Mouse (Mus musculus): Measurements from ENCODE around the gene Prkag1. TPM values are rescaled to one million over a fixed set of nuclear protein-coding genes. Genes with fewer than 3 reads are reported as not detected.

The Prkag1 gene
- total RNA-seq, 2 experiments from 2014 or later: 61.2 to 87.4 TPM

GRCm38 (mm10) chr15:98799396-98799795 is 31.9 kb downstream of the Prkag1 start:
- ATAC-seq (replicated peaks; ENCODE audit: low FRiP score, poor library complexity, severe bottlenecking): 0 out of 2 replicates have a peak, but pooled peaks have one; percentile 50

DNA sequence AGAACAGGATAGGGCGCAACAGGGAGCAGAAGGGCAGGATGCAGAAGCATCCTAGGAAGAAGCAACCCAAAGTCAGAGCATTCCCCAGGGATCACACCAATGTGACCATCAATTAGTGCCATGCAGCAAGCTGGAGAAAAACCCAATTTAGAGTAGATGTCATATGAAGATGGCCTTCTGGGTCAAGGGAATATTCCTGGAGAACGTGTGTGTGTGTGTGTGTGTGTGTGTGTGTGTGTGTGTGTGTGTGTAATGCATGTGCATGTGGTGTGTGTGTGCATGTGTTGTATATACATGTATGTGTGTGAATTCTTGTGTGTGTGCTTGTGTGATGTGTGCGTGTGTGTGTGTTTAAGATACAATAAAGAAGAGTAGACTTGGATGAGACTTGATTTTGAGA is 32.4 kb downstream of the Prkag1 start:
- ATAC-seq (replicated peaks; ENCODE audit: low FRiP score, poor library complexity, severe bottlenecking): no peak

- ATAC-seq (replicated peaks; ENCODE audit: low FRiP score, poor library complexity, severe bottlenecking): no peak
Observed at GRCm38 (mm10) chr15:98797835-98798492, 33.4 kb downstream of the Prkag1 start.

DNA sequence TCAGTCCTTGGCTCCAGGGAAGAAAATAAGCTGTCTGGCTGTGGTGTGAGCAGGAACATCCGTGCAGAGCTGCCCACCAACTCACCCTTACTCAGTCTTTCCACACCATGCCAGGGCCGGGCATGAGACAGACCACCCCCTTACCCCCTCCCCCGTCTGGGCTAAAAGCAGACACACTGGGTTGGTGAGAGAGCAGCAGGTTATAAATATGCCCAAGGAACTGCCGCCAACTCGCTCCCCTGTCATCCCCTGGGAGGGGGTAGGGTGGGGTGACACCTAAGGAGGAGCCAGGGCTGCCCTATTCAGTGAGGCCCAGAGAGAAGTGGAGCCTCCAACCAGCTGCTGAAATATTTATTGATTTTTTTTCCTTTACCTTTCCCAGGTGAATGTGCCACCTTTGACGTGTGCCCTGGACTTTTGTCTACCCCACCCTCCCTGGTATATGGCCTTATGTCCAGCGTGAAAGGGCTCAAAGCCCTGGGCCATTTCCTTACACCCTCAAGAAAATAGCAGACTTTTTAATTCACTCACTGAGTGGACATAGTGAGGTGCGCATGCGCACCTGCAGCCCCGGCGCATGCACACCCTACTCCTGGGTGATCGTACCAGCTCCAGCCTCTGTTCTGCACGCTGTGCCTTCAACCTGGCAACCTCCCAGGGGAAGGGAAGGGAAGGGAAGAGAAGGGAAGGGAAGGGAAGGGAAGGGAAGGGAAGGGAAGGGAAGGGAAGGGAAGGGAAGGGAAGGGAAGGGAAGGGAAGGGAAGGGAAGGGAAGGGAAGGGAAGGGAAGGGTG is 34.3 kb downstream of the Prkag1 start:
- no peak for ATAC-seq (replicated peaks; ENCODE audit: low FRiP score, poor library complexity, severe bottlenecking)

DNA sequence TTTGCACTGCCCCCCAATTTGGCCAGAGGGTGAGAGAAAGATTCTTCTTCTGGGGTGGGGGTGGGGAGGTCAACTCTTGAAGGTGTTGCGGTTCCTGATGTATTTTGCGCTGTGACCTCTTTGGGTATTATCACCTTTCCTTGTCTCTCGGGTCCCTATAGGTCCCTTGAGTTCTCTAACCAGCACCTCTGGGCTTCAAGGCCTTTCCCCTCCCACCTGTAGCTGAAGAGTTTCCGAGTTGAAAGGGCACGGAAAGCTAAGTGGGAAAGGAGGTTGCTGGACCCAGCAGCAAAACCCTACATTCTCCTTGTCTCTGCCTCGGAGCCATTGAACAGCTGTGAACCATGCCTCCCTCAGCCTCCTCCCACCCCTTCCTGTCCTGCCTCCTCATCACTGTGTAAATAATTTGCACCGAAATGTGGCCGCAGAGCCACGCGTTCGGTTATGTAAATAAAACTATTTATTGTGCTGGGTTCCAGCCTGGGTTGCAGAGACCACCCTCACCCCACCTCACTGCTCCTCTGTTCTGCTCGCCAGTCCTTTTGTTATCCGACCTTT is 38.1 kb downstream of the Prkag1 start:
- ATAC-seq (replicated peaks; ENCODE audit: low FRiP score, poor library complexity, severe bottlenecking): no peak

GRCm38 (mm10) chr15:98792233-98793020 is 38.9 kb downstream of the Prkag1 start:
- ATAC-seq (replicated peaks; ENCODE audit: low FRiP score, poor library complexity, severe bottlenecking): no peak

- ATAC-seq (replicated peaks; ENCODE audit: low FRiP score, poor library complexity, severe bottlenecking): no peak
Observed at GRCm38 (mm10) chr15:98791771-98792170, 39.5 kb downstream of the Prkag1 start.

DNA sequence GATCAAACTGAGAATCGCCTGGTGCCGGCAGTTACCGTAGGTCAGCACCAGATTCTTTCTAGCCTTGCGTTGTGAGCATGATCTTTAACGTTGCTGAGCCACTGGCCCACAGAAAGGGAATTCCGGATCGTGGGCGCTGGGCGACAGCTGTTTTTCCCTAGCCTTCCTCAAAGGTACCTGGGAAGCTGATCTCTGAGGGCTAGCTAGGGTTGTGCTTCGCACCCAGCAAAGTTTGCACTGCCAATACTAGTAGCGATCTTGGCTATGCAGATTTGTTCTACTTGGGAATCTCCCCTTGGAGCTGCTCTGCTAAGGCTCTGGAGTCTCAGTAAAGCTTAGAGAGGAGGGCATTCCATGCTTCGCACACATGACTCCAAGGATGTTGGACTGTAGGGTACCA is 40.1 kb downstream of the Prkag1 start:
- no peak for ATAC-seq (replicated peaks; ENCODE audit: low FRiP score, poor library complexity, severe bottlenecking)

GRCm38 (mm10) chr15:98790761-98791160 is 40.6 kb downstream of the Prkag1 start:
- ATAC-seq (replicated peaks; ENCODE audit: low FRiP score, poor library complexity, severe bottlenecking): no peak

DNA sequence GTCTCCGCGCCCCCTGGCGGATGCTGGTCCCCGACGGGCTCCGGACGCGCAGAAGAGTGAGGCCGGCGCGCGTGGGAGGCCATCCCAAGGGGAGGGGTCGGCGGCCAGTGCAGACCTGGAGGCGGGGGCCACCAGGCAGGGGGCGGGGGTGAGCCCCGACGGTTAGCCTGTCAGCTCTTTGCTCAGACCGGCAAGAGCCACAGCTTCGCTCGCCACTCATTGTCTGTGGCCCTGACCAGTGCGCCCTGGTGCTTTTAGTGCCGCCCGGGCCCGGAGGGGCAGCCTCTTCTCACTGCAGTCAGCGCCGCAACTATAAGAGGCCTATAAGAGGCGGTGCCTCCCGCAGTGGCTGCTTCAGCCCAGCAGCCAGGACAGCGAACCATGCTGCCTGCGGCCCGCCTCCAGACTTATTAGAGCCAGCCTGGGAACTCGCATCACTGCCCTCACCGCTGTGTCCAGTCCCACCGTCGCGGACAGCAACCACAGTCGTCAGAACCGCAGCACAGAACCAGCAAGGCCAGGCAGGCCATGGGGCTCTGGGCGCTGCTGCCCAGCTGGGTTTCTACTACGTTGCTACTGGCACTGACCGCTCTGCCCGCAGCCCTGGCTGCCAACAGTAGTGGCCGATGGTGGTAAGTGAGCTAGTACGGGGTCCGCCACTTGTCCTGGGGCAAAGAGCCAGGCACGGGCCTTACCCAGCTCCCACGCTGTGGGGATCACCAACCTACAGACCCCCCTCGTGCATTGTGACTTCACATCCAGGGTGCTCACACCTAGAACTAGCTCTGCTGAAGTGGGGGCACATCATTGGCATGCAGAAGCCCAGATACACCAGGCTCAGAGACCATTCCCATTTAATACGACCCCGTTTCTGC is 41.4 kb downstream of the Prkag1 start, which contains the start of gene Wnt1:
Gene Wnt1, plus strand, starts transcription at position 197 of the 875 bp plus-strand sequence.
- no peak for ATAC-seq (replicated peaks; ENCODE audit: low FRiP score, poor library complexity, severe bottlenecking)

DNA sequence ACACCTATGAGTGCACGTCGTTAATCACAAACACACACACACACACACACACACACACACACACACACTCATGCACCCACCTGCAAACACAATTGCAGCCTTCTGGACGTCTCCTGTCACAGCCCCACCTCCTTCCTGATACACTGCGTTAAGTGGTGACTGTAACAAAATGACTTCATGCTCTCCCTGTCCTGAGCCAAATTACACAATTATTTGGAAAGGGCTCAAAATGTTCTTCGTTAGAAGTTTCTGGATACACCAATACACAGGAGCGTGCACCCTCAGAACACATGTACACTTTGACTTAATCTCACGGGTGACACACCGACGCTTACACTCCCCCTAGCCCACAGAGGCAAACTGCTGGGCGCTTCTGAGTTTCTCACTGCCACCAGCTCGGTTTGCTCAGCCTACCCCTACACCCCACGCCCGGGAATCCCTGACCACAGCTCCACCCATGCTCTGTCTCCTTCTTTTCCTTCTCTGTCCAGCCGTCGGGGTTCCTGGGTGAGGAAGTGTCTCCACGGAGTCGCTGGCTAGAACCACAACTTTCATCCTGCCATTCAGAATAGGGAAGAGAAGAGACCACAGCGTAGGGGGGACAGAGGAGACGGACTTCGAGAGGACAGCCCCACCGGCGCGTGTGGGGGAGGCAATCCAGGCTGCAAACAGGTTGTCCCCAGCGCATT is 42.2 kb downstream of the Prkag1 start:
- ATAC-seq (replicated peaks; ENCODE audit: low FRiP score, poor library complexity, severe bottlenecking): 0 out of 2 replicates have a peak, but pooled peaks have one; percentile 43

DNA sequence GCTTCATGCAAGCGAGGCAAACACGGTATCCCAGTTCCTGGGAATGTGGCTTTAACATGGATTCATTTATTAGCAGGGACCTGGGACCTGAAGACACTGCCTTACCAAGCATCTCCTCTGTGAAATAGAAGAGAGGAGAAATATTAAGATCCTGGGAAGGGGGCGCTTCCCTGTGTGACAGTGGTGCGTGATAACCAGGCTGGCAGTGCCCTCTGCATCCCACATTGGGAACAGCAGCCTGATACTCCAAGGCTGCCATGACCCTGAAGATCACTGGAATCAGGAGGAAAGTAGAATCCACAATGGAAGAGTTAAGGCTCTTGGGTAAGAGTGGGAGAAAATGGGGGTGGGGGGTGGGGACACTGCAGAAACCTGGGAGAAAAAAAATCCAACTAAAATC is 43.4 kb downstream of the Prkag1 start:
- ATAC-seq (replicated peaks; ENCODE audit: low FRiP score, poor library complexity, severe bottlenecking): no peak

- no peak for ATAC-seq (replicated peaks; ENCODE audit: low FRiP score, poor library complexity, severe bottlenecking)
Observed at GRCm38 (mm10) chr15:98785744-98786143, 45.6 kb downstream of the Prkag1 start.

- no peak for ATAC-seq (replicated peaks; ENCODE audit: low FRiP score, poor library complexity, severe bottlenecking)
Observed at GRCm38 (mm10) chr15:98781166-98781565, 50.2 kb downstream of the Prkag1 start.

GRCm38 (mm10) chr15:98780573-98780972 is 50.7 kb downstream of the Prkag1 start:
- ATAC-seq (replicated peaks; ENCODE audit: low FRiP score, poor library complexity, severe bottlenecking): no peak

DNA sequence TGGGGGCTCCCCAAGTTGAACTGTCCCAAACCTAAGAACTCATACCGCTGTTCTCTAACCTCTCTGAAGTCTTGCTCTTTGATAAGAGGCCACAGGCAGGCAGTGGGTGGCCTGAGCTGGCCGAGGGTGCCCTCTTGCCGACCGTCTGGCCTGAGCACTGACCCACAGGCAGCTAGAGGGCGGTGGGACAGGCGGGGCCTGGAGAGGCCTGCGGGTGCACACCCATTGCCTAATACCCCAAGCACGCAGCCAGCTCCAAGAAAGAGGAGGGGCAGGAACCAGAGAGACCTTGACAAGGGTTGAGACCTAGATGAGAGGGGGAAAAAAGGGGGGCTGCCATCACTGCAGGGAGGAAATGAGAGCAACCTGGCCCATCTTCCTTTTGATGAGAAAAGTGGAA is 51.2 kb downstream of the Prkag1 start:
- no peak for ATAC-seq (replicated peaks; ENCODE audit: low FRiP score, poor library complexity, severe bottlenecking)

- ATAC-seq (replicated peaks; ENCODE audit: low FRiP score, poor library complexity, severe bottlenecking): no peak
Observed at GRCm38 (mm10) chr15:98778806-98779205, 52.5 kb downstream of the Prkag1 start.

GRCm38 (mm10) chr15:98778191-98778770 is 53.0 kb downstream of the Prkag1 start:
- no peak for ATAC-seq (replicated peaks; ENCODE audit: low FRiP score, poor library complexity, severe bottlenecking)
